Mouse (Mus musculus) CH12.LX (cell line): ENCODE measurements around the gene Dnm2. TPM values are rescaled to one million over a fixed set of nuclear protein-coding genes. Genes with fewer than 3 reads are reported as not detected.

Experiments used
- DNase-seq: peaks from one replicate; pipeline ENCODE4 v3.0.0-alpha.2; 2013; ENCODE audit errors: extremely low read depth
- H3K27ac ChIP-seq: 2 replicates; pipeline ENCODE4 v1.5.1; 2012; ENCODE audit warnings: low read depth, mild to moderate bottlenecking, control low read depth, moderate library complexity; ENCODE audit not compliant: insufficient read depth
- H3K27me3 ChIP-seq: replicated peaks from 2 replicates; pipeline ENCODE3; 2012; ENCODE audit warnings: inconsistent platforms
- H3K36me3 ChIP-seq, 2 experiments: replicated peaks in 1 of 2; 2 replicates each; pipeline versions ENCODE3 to v1.6.1; 2012; ENCODE audit warnings: inconsistent platforms in 1 of 2, low read length in 1 of 2, mild to moderate bottlenecking in 1 of 2, mixed read lengths in 1 of 2, moderate library complexity in 1 of 2; ENCODE audit not compliant: control insufficient read depth in 1 of 2, insufficient read depth in 1 of 2
- H3K4me1 ChIP-seq, 2 experiments: 2 replicates each; pipeline ENCODE4 v1.6.1; 2012; ENCODE audit warnings: inconsistent platforms in 1 of 2, moderate library complexity in 1 of 2; ENCODE audit not compliant: insufficient read depth in 2 of 2, control insufficient read depth in 1 of 2
- H3K4me2 ChIP-seq: 2 replicates; pipeline ENCODE4 v1.6.1; 2012; ENCODE audit warnings: low read depth, mild to moderate bottlenecking, control low read depth; ENCODE audit not compliant: poor library complexity, insufficient read depth, severe bottlenecking
- H3K4me3 ChIP-seq, 3 experiments: fragments of 150-350 bp in 1 of 3; sonication (generic) in 1 of 3; replicated peaks in 1 of 3; 2 replicates each; pipeline versions ENCODE3 to v1.5.1; 2011 to 2012; ENCODE audit warnings: low read depth in 2 of 3, low read length in 2 of 3, mild to moderate bottlenecking in 2 of 3, moderate library complexity in 2 of 3, control low read depth in 1 of 3, improper control_type of control experiment in 1 of 3, inconsistent platforms in 1 of 3, mixed read lengths in 1 of 3; ENCODE audit not compliant: poor library complexity in 1 of 3
- H3K79me2 ChIP-seq: replicated peaks from 2 replicates; pipeline ENCODE4 v1.6.1; 2012; ENCODE audit warnings: mild to moderate bottlenecking, moderate library complexity; ENCODE audit not compliant: control insufficient read depth, poor library complexity, insufficient read depth, severe bottlenecking; ENCODE audit errors: extremely low read depth
- H3K9ac ChIP-seq: 2 replicates; pipeline ENCODE4 v1.6.1; 2012; ENCODE audit warnings: low read depth, mild to moderate bottlenecking, control low read depth, moderate library complexity; ENCODE audit not compliant: insufficient read depth
- H3K9me3 ChIP-seq: replicated peaks from 2 replicates; pipeline ENCODE3; 2012; ENCODE audit warnings: low read length, inconsistent platforms, mixed read lengths
- E2F4 ChIP-seq: IDR thresholded peaks from 2 replicates; pipeline ENCODE4 v1.6.1; 2011; ENCODE audit warnings: low read depth, low read length, improper control_type of control experiment; ENCODE audit not compliant: insufficient replicate concordance
- EP300 ChIP-seq: IDR thresholded peaks from 2 replicates; pipeline ENCODE4 v1.6.1; 2011; ENCODE audit warnings: low read length, improper control_type of control experiment
- GABPA ChIP-seq: IDR thresholded peaks from 2 replicates; pipeline ENCODE4 v1.6.1; 2012; ENCODE audit warnings: low read depth, low read length, improper control_type of control experiment, inconsistent platforms; ENCODE audit not compliant: insufficient replicate concordance
- HCFC1 ChIP-seq: IDR thresholded peaks from 2 replicates; pipeline ENCODE4 v1.6.1; 2012; ENCODE audit warnings: low read depth, mild to moderate bottlenecking, inconsistent platforms, low read length, improper control_type of control experiment
- IRF4 ChIP-seq: IDR thresholded peaks from 2 replicates; pipeline ENCODE4 v1.6.1; 2014; ENCODE audit warnings: low read depth, mild to moderate bottlenecking, inconsistent platforms, low read length, improper control_type of control experiment
- JUND ChIP-seq: conservative IDR thresholded peaks from 2 replicates; pipeline ENCODE4 v1.6.1; 2011; ENCODE audit warnings: low read depth, low read length, improper control_type of control experiment
- KAT2A ChIP-seq: IDR thresholded peaks from 2 replicates; pipeline ENCODE4 v1.6.1; 2012; ENCODE audit warnings: low read length, improper control_type of control experiment, inconsistent platforms; ENCODE audit not compliant: insufficient replicate concordance
- MAFK ChIP-seq: IDR thresholded peaks from 2 replicates; pipeline ENCODE4 v1.6.1; 2011; ENCODE audit warnings: low read length, improper control_type of control experiment; ENCODE audit not compliant: insufficient replicate concordance
- MAX ChIP-seq: IDR thresholded peaks from 2 replicates; pipeline ENCODE4 v1.6.1; 2011; ENCODE audit warnings: low read length, improper control_type of control experiment
- MEF2A ChIP-seq: IDR thresholded peaks from 2 replicates; pipeline ENCODE4 v1.6.1; 2014; ENCODE audit warnings: low read depth, mild to moderate bottlenecking, inconsistent platforms, low read length, improper control_type of control experiment, borderline replicate concordance
- MXI1 ChIP-seq: IDR thresholded peaks from 2 replicates; pipeline ENCODE4 v1.6.1; 2011; ENCODE audit warnings: mild to moderate bottlenecking, low read depth, low read length, improper control_type of control experiment
- NELFE ChIP-seq: IDR thresholded peaks from 2 replicates; pipeline ENCODE4 v1.6.1; 2011; ENCODE audit warnings: low read depth, low read length, improper control_type of control experiment
- NRF1 ChIP-seq: IDR thresholded peaks from 2 replicates; pipeline ENCODE4 v1.6.1; 2014; ENCODE audit warnings: low read depth, mild to moderate bottlenecking, inconsistent platforms, low read length, improper control_type of control experiment, moderate library complexity
- PAX5 ChIP-seq: IDR thresholded peaks from 2 replicates; pipeline ENCODE4 v1.6.1; 2012; ENCODE audit warnings: low read length, inconsistent platforms, mixed read lengths
- POLR2A ChIP-seq: IDR thresholded peaks from 2 replicates; pipeline ENCODE4 v1.6.1; 2011; ENCODE audit warnings: low read depth, mild to moderate bottlenecking, improper control_type of control experiment, low read length
- POLR2AphosphoS2 ChIP-seq: IDR thresholded peaks from 2 replicates; pipeline ENCODE4 v1.6.1; 2011; ENCODE audit warnings: low read depth, low read length, improper control_type of control experiment
- RAD21 ChIP-seq: IDR thresholded peaks from 2 replicates; pipeline ENCODE4 v1.6.1; 2011; ENCODE audit warnings: low read depth, mild to moderate bottlenecking, low read length, improper control_type of control experiment, moderate library complexity
- RCOR1 ChIP-seq: conservative IDR thresholded peaks from 2 replicates; pipeline ENCODE4 v1.6.1; 2012; ENCODE audit warnings: low read depth, mild to moderate bottlenecking, inconsistent platforms, low read length, improper control_type of control experiment
- TBP ChIP-seq: conservative IDR thresholded peaks from 2 replicates; pipeline ENCODE4 v1.6.1; 2011; ENCODE audit warnings: low read depth, low read length, improper control_type of control experiment
- UBTF ChIP-seq: IDR thresholded peaks from 2 replicates; pipeline ENCODE4 v1.6.1; 2012; ENCODE audit warnings: low read depth, mild to moderate bottlenecking, inconsistent platforms, low read length, improper control_type of control experiment, moderate library complexity
- USF1 ChIP-seq: IDR thresholded peaks from 2 replicates; pipeline ENCODE4 v1.6.1; 2014; ENCODE audit warnings: low read depth, mild to moderate bottlenecking, inconsistent platforms, low read length, improper control_type of control experiment
- ZC3H11A ChIP-seq: IDR thresholded peaks from 2 replicates; pipeline ENCODE4 v1.6.1; 2012; ENCODE audit warnings: low read depth, mild to moderate bottlenecking, inconsistent platforms, low read length, improper control_type of control experiment
- ZMIZ1 ChIP-seq: IDR thresholded peaks from 2 replicates; pipeline ENCODE4 v1.6.1; 2012; ENCODE audit warnings: low read depth, mild to moderate bottlenecking, inconsistent platforms, low read length, improper control_type of control experiment
- dilution Hi-C: fragments of 300-500 bp; cut with MboI; formaldehyde crosslinking; loops from 2 replicates; pipeline ENCODE4 v1.14.3; 2020; ENCODE audit warnings: low sequenced_read_pairs; ENCODE audit not compliant: extremely low pct_unique_long_range_greater_than_20kb, extremely low pct_ligation_motif_present
- in situ Hi-C: fragments of 300-500 bp; cut with MboI; formaldehyde crosslinking; loops from 3 replicates; pipeline ENCODE4 v1.14.3; 2019; ENCODE audit warnings: low sequenced_read_pairs, low pct_ligation_motif_present, low pct_unique_long_range_greater_than_20kb, mixed read lengths
- polyA plus RNA-seq: library from polyadenylated mRNA; unstranded; fragments of >175 nt; gene quantifications from 2 replicates; pipeline ENCODE4 v1.2.1, GENCODE M21; 2012; ENCODE audit warnings: low read depth; ENCODE audit not compliant: insufficient read length
- total RNA-seq, 2 experiments: library from RNA; depleted of rRNA; stranded (reverse); fragments of 300-350 nt in 1 of 2; fragments of >200 nt in 1 of 2; gene quantifications; 2 replicates each; pipeline ENCODE4 v1.2.3; 2012 to 2014

Gene Dnm2
- total and polyA plus RNA-seq, 3 experiments = 36.4 to 64.3 (median 55.4) TPM

DNA sequence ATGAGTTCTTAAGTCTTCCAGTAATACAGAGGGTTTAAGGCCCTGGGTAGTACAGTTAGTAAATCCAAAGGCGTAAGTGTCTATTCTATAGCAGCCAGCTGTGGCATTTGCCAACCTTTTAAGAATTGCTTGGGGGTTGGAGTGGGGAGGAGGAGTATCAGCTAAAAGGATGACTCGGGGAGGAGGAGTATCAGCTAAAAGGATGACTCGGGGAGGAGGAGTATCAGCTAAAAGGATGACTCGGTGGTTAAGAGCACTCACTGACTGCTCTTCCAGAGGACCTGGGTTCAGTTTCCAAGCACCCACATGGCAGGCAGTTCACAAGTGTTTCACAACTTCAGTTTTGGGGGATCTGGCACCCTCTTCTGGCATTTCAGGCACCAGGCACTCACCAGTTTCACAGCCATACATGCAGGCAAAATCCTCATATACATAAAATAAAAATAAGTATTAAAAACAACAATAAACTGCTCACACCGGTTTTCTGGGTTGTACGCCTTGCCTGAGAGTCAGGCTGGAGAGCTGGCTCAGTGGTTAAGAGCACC, 130.6 kb downstream of the Dnm2 start:
- Histone ChIP-seq H3K36me3 (peaks cover 24 to 81% of the 10 kb centered on the region in 2 experiments), H3K4me2 (no peak overlapping the region)
- in situ Hi-C loops = no loop called here

DNA sequence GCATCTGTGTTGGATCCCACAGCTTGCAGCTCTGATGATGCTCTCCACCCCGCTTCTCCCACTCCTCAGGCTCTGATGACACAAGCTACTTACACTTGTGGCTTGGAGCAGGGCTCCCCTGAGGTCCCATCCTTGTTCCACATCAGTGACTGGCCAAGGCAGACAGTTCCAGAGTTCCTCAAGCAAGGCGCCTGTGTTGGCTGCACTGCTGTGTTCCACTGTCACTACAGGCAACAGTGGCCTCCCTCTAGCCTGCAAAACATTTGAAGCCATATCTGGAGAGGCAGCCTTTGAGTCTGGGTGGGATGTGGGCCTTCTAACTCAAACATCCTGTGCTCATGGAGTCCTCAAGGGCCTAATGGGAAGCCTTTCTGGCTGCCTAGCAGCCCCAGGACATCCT, 132.3 kb downstream of the Dnm2 start:
- dilution Hi-C loops (no loop called here), in situ Hi-C loops (no loop called here)
- H3K36me3 ChIP-seq = peaks cover 23 to 78% of the 10 kb centered on the region in 2 experiments
- H3K9me3 ChIP-seq = no peaks in the 10 kb centered on the region
- no peak overlapping the region for H3K4me2 ChIP-seq
- H3K27me3 ChIP-seq = no peaks in the 10 kb centered on the region
- no peak overlapping the region for H3K4me3 ChIP-seq
- DNase-seq = no peak
- peaks cover 0 to 9% of the 10 kb centered on the region in 2 experiments; a peak in 2 of 4 replicates for H3K4me1 ChIP-seq
- no peak overlapping the region for H3K27ac ChIP-seq
- peaks cover 24% of the 10 kb centered on the region for H3K79me2 ChIP-seq
- no peak overlapping the region for H3K9ac ChIP-seq
- TF ChIP-seq NRF1 (no peak), RCOR1 (no peak), GABPA (no peak), E2F4 (no peak), MXI1 (no peak), KAT2A (no peak), EP300 (no peak), POLR2AphosphoS2 (no peak), JUND (no peak), MEF2A (no peak), HCFC1 (no peak), RAD21 (no peak), ZMIZ1 (no peak), MAFK (no peak), NELFE (no peak), PAX5 (no peak), ZC3H11A (no peak), MAX (no peak), UBTF (no peak), USF1 (no peak)

More for the DNA sequence above, 130.6 kb downstream of the Dnm2 start:
- no peak overlapping the region for H3K27ac ChIP-seq
- H3K9ac ChIP-seq = no peak overlapping the region
- DNase-seq = no peak
- H3K9me3 ChIP-seq = no peaks in the 10 kb centered on the region
- no peak for TF ChIP-seq JUND
- no peak for TF ChIP-seq TBP
- no peak for TF ChIP-seq MXI1
- no peak for TF ChIP-seq IRF4
- TF ChIP-seq UBTF = no peak
- TF ChIP-seq ZC3H11A = no peak
- no peak for TF ChIP-seq NELFE
- TF ChIP-seq RCOR1 = no peak
- TF ChIP-seq POLR2A = no peak
- TF ChIP-seq, all 38 proteins: peak for 0
- no peaks in the 10 kb centered on the region for H3K27me3 ChIP-seq
- dilution Hi-C loops = no loop called here
- peaks cover 0 to 14% of the 10 kb centered on the region in 2 experiments; a peak in 2 of 4 replicates for H3K4me1 ChIP-seq
- H3K79me2 ChIP-seq = peaks cover 22% of the 10 kb centered on the region
- H3K4me3 ChIP-seq = no peak overlapping the region
